In the genomic region with DNA sequence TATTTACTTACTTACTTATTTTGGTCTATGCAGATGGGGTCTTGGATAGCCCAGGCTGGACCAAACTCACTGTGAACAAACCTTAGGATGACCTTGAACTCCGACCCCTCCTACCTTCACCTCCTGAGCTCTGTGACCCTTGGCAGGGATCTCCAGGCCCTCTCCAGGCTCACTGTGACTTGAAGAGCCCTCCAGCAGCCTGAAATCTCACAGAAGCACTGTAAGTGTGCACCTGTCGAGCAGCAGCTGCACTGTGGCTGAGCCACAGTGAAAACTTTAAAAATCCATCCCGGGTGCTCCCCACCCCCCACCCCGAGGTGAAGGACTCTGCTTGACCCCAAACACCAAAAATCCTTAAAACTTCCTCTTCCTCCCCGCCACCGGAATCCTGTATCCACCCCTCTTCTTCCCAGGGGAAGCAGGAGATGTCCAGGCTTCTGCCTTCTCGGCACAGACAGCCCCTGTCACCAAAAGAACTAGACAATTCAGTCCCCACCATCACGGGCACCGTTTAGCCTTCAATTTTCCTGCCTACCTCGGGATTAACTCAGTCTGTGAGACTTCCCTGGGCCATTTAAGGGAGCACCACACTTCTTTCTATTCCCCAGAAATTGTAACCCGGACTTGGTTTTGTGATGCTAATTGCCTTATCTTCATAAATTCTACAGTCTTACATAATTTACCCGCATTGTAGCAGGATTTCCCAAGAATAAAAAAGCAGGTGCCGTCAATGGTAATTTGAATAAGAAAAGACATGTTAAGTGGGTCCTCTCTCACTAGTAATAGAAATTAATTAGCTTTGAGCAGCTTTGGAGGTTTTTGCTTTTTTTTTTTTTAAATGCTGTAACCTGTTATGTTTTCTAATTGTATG, we compare ENCODE assay signal across 27 mouse cellular contexts.
DNase-seq lines count a peak whose midpoint lies in the region; ATAC-seq lines count a peak whose summit lies in the region.
"Had no signal": no experiment of that assay in that cellular context is flagged by ENCODE, and none has a peak within 500 bp of the region (broad histone marks: within the 10 kb centered on the region; RNA-seq: fewer than 3 reads in every experiment).

No protein-coding gene starts in this region.

- WGBS in midbrain, embryonic 11.5 days: 17% methylated on average over 13 of the region's 13 CpGs
- 12% methylated on average over 13 of the region's 13 CpGs for WGBS in midbrain, embryonic 15.5 days
- WGBS in forebrain, embryonic 10.5 days: 17% methylated on average over 13 of the region's 13 CpGs
- 10% methylated on average over 13 of the region's 13 CpGs for WGBS in forebrain, embryonic 15.5 days

- no peak overlapping the region for H3K9ac ChIP-seq in midbrain, embryonic 11.5 days (ENCODE audit: low read length)
- no peak overlapping the region for H3K9ac ChIP-seq in midbrain, embryonic 15.5 days
- H3K9ac ChIP-seq in forebrain, embryonic 15.5 days (replicated peaks): no peak overlapping the region
- H3K9ac ChIP-seq: embryonic facial prominence, embryonic 12.5 days; heart, embryonic 15.5 days; hindbrain, embryonic 13.5 days; liver, embryonic 14.5 days; neural tube, embryonic 13.5 days had no signal

- peak; percentile 44; the same call in 1 of the 2 replicates for ATAC-seq in midbrain, embryonic 11.5 days (ENCODE audit: low FRiP score)
- ATAC-seq in midbrain, embryonic 15.5 days (replicated peaks): no peak
- peak; percentile 71 for ATAC-seq in forebrain, embryonic 15.5 days (replicated peaks)
- ATAC-seq: intestine, embryonic 16.5 days had no signal

- H3K4me2 ChIP-seq in midbrain, embryonic 11.5 days: no peak overlapping the region
- H3K4me2 ChIP-seq in midbrain, embryonic 15.5 days: no peak overlapping the region
- 0 out of 2 replicates have a peak overlapping the region, but pooled peaks have one; percentile 0 for H3K4me2 ChIP-seq in forebrain, embryonic 15.5 days (replicated peaks)
- H3K4me2 ChIP-seq: embryonic facial prominence, embryonic 12.5 days; heart, embryonic 15.5 days; hindbrain, embryonic 13.5 days; neural tube, embryonic 13.5 days had no signal

- H3K4me1 ChIP-seq in midbrain, embryonic 11.5 days (ENCODE audit: control insufficient read depth, insufficient read depth, low read length): peaks cover 11% of the 10 kb centered on the region; the same call in 1 of the 2 replicates
- 0 out of 2 replicates have a peak, but pooled peaks cover 9% of the 10 kb centered on the region for H3K4me1 ChIP-seq in midbrain, embryonic 15.5 days
- H3K4me1 ChIP-seq in forebrain, embryonic 10.5 days: peaks cover 27% of the 10 kb centered on the region
- peaks cover 14% of the 10 kb centered on the region for H3K4me1 ChIP-seq in forebrain, embryonic 15.5 days
- H3K4me1 ChIP-seq: embryonic facial prominence, embryonic 12.5 days; heart, embryonic 10.5 days; heart, embryonic 15.5 days; neural tube, embryonic 13.5 days had no signal

- no peak overlapping the region for H3K4me3 ChIP-seq in midbrain, embryonic 11.5 days (ENCODE audit: low read depth, low read length)
- no peak overlapping the region for H3K4me3 ChIP-seq in midbrain, embryonic 15.5 days
- H3K4me3 ChIP-seq in forebrain, embryonic 10.5 days: peak overlapping the region; percentile 3; the same call in 1 of the 2 replicates
- H3K4me3 ChIP-seq in forebrain, embryonic 15.5 days: no peak overlapping the region
- H3K4me3 ChIP-seq: embryonic facial prominence, embryonic 12.5 days; heart, embryonic 10.5 days; heart, embryonic 15.5 days; hindbrain, embryonic 13.5 days; neural tube, embryonic 13.5 days had no signal

- intact Hi-C loops in gastrocnemius, postnatal 14 days (cut with DNase I; ENCODE audit: low total_unique reads): no loop called here

- peak; percentile 88 for DNase-seq in midbrain, embryonic 11.5 days (ENCODE audit: low spot score, missing footprints)
- DNase-seq in forebrain, embryonic 10.5 days (ENCODE audit: extremely low spot score, low spot score): no peak
- peak; percentile 3 for DNase-seq in telencephalon, adult 2 months (ENCODE audit: low read depth, low spot score)
- no peak for DNase-seq in adrenal gland, postnatal 36 days
- DNase-seq in retina, postnatal 1 day: no peak
- no peak for DNase-seq in gastrocnemius, postnatal 14 days
- DNase-seq: cerebellum, adult 11 months; cerebellum, adult 9-10 months; cerebellum, postnatal 36 days; gastrocnemius, postnatal 10 days; heart, postnatal 36 days; kidney, adult 8-10 months; kidney, postnatal 10 days; layer of hippocampus, adult 9-11 months; liver; lung, adult 2 months; lung, postnatal 10 days; thymus, postnatal 14 days had no signal

- H3K27me3 ChIP-seq in midbrain, embryonic 11.5 days (ENCODE audit: control insufficient read depth, insufficient read depth, low read length): peaks cover 7% of the 10 kb centered on the region; the same call in 1 of the 2 replicates
- H3K27me3 ChIP-seq in midbrain, embryonic 15.5 days (replicated peaks): peaks cover 5% of the 10 kb centered on the region
- peaks cover 54% of the 10 kb centered on the region for H3K27me3 ChIP-seq in forebrain, embryonic 10.5 days (ENCODE audit: poor library complexity, severe bottlenecking)
- H3K27me3 ChIP-seq in forebrain, embryonic 15.5 days: no peaks in the 10 kb centered on the region

- H3K27ac ChIP-seq in midbrain, embryonic 11.5 days (ENCODE audit: low read depth, low read length): no peak overlapping the region
- H3K27ac ChIP-seq in midbrain, embryonic 15.5 days: no peak overlapping the region
- no peak overlapping the region for H3K27ac ChIP-seq in forebrain, embryonic 10.5 days
- peak overlapping the region; percentile 65 for H3K27ac ChIP-seq in forebrain, embryonic 15.5 days (replicated peaks)
- H3K27ac ChIP-seq: embryonic facial prominence, embryonic 12.5 days; heart, embryonic 10.5 days; heart, embryonic 15.5 days; hindbrain, embryonic 13.5 days; liver, embryonic 14.5 days; neural tube, embryonic 13.5 days had no signal

- no peaks in the 10 kb centered on the region for H3K9me3 ChIP-seq in midbrain, embryonic 11.5 days (ENCODE audit: control insufficient read depth, low read length)
- no peaks in the 10 kb centered on the region for H3K9me3 ChIP-seq in midbrain, embryonic 15.5 days
- no peaks in the 10 kb centered on the region for H3K9me3 ChIP-seq in forebrain, embryonic 10.5 days
- no peaks in the 10 kb centered on the region for H3K9me3 ChIP-seq in forebrain, embryonic 15.5 days
- H3K9me3 ChIP-seq: embryonic facial prominence, embryonic 12.5 days; heart, embryonic 10.5 days; heart, embryonic 15.5 days; hindbrain, embryonic 13.5 days; neural tube, embryonic 13.5 days had no signal

- H3K36me3 ChIP-seq in midbrain, embryonic 11.5 days (ENCODE audit: control insufficient read depth, insufficient read depth, low read length): no peaks in the 10 kb centered on the region
- H3K36me3 ChIP-seq in midbrain, embryonic 15.5 days (replicated peaks): no peaks in the 10 kb centered on the region
- H3K36me3 ChIP-seq in forebrain, embryonic 10.5 days (replicated peaks): no peaks in the 10 kb centered on the region
- H3K36me3 ChIP-seq in forebrain, embryonic 15.5 days: no peaks in the 10 kb centered on the region
- H3K36me3 ChIP-seq: embryonic facial prominence, embryonic 12.5 days; heart, embryonic 10.5 days; heart, embryonic 15.5 days; hindbrain, embryonic 13.5 days; neural tube, embryonic 13.5 days had no signal

Comparison
In these comparisons a context has a peak if more than half of its experiments do, and no peak if none do; other contexts are left out.
1. DNase-seq: peak in midbrain, embryonic 11.5 days (single experiment) and telencephalon, adult 2 months (single experiment); none in forebrain, embryonic 10.5 days (single experiment), adrenal gland, postnatal 36 days (0 of 2), retina, postnatal 1 day (single experiment) and gastrocnemius, postnatal 14 days (single experiment).